Comparison of ENCODE assay signal across 8 mouse cellular contexts in genomic region chr9:70207151-70207831, GRCm38 (mm10). TPM values are rescaled to one million over a fixed set of nuclear protein-coding genes. Genes with fewer than 3 reads are reported as not detected.
DNase-seq lines count a peak whose midpoint lies in the region; ATAC-seq and TF ChIP-seq lines count a peak whose summit lies in the region.

Gene Myo1e, plus strand, starts transcription at chr9:70207350.

- peak within 1 kb of the TSS; percentile 69 for H3K9ac ChIP-seq in hindbrain, embryonic 16.5 days (ENCODE audit: low read depth, low read length)

- H3K4me3 ChIP-seq in gastrocnemius, adult 2 months = peak within 1 kb of the TSS; percentile 84
- H3K4me3 ChIP-seq in hindbrain, embryonic 16.5 days (ENCODE audit: low read length) = peak within 1 kb of the TSS; percentile 65

- no peak for TF ChIP-seq CTCF in gastrocnemius, adult 2 months (IDR thresholded peaks at IDR 0.05)

- peaks cover 7% of the 10 kb centered on the region; the same call in 1 of the 2 replicates for H3K4me1 ChIP-seq in hindbrain, embryonic 16.5 days (ENCODE audit: control insufficient read depth, insufficient read depth, low read depth, low read length)

- ATAC-seq in hindbrain, embryonic 16.5 days = peak; percentile 98

- no peaks in the 10 kb centered on the region for H3K9me3 ChIP-seq in hindbrain, embryonic 16.5 days (ENCODE audit: control insufficient read depth, low read length)

- DNase-seq in WW6 (ENCODE audit: low read depth, low spot score) = peak; percentile 70
- peak; percentile 71 to 79 for DNase-seq in cerebellum, postnatal 36 days
- DNase-seq in gastrocnemius, adult 2 months = peak; percentile 92
- DNase-seq in left cerebral cortex, adult 11 months (ENCODE audit: low spot score) = peak; percentile 88
- peak; percentile 97 for DNase-seq in lung, postnatal 36 days
- peak; percentile 93 for DNase-seq in retina, embryonic 14.5 days (ENCODE audit: low spot score)
- DNase-seq in thymus, postnatal 36 days = peak; percentile 28 to 41

- H3K4me2 ChIP-seq in hindbrain, embryonic 16.5 days (ENCODE audit: low read length) = peak within 1 kb of the TSS; percentile 100

- intact Hi-C loops in gastrocnemius, adult 2 months (cut with DNase I) = loop anchor here (5.0 kb wide), 2 partner anchors 115 to 185 kb away; no protein-coding TSS in a partner anchor

- peak within 1 kb of the TSS; percentile 96 for H3K27ac ChIP-seq in gastrocnemius, adult 2 months
- H3K27ac ChIP-seq in hindbrain, embryonic 16.5 days (ENCODE audit: low read depth, low read length) = peak within 1 kb of the TSS; percentile 81

- WGBS in hindbrain, embryonic 16.5 days = under 1% methylated on average over 43 of the region's 43 CpGs

- H3K27me3 ChIP-seq in hindbrain, embryonic 16.5 days (replicated peaks; ENCODE audit: control insufficient read depth, insufficient read depth, low read length) = no peaks in the 10 kb centered on the region; the same call in 1 of the 2 replicates

- no peaks in the 10 kb centered on the region for H3K36me3 ChIP-seq in hindbrain, embryonic 16.5 days (ENCODE audit: control insufficient read depth, insufficient read depth, low read length)

RNA-seq across cellular contexts. Expression of gene Myo1e, which starts in this region (rescaled TPM):
- total RNA-seq in gastrocnemius, adult 2 months (2021) = 10 to 100 TPM in 1 of 2 experiments, 1 to 10 TPM in 1; 5.7 to 11.7 TPM
- 7.5 and 10.9 TPM in 2 replicates for polyA plus RNA-seq in hindbrain, embryonic 16.5 days (2015; fragmentation: Nextera tagmentation; extraction: Ambion mirVana)

Comparison
In these comparisons a context has a peak if more than half of its experiments do, and no peak if none do; other contexts are left out.
1. Peak in every context shown above with its lines: DNase-seq, ATAC-seq, H3K4me3 ChIP-seq and H3K27ac ChIP-seq.
2. DNase-seq: peak in every context shown above with its lines; median percentile 97 in lung, postnatal 36 days; 93 in retina, embryonic 14.5 days; 92 in gastrocnemius, adult 2 months; 88 in left cerebral cortex, adult 11 months; 75 in cerebellum, postnatal 36 days; 70 in WW6; 34 in thymus, postnatal 36 days.